Mouse (Mus musculus) thymus, adult 2 months (tissue): ENCODE data around the gene Entr1.

ENCODE experiments used
- CTCF ChIP-seq: fragments of 200-500 bp; IDR thresholded peaks from 2 replicates; pipeline ENCODE4 v1.5.1; 2012; ENCODE audit warnings: mild to moderate bottlenecking, control low read depth, low read length, moderate library complexity, borderline replicate concordance; ENCODE audit not compliant: control insufficient read depth, poor library complexity, insufficient read depth; ENCODE audit errors: extremely low read depth
- POLR2A ChIP-seq: fragments of 200-500 bp; IDR thresholded peaks from 2 replicates; pipeline ENCODE4 v1.6.1; 2012; ENCODE audit warnings: mild to moderate bottlenecking, low read length, control low read depth, moderate library complexity; ENCODE audit not compliant: control insufficient read depth, poor library complexity, insufficient read depth; ENCODE audit errors: extremely low read depth

GRCm38 (mm10) chr2:26358667-26359320 is 30.3 kb downstream of the Entr1 start:
- TF ChIP-seq CTCF (0 out of 2 replicates have a peak, but pooled peaks have one; percentile 11), POLR2A (no peak)
